Mouse (Mus musculus) C2C12 (cell line): ENCODE data around the gene Prss53.

Experiments used
- CTCF ChIP-seq: IDR thresholded peaks from one replicate; pipeline ENCODE4 v1.5.1; 2011; ENCODE audit not compliant: control insufficient read depth, insufficient read depth, insufficient read length
- MAX ChIP-seq: IDR thresholded peaks from one replicate; pipeline ENCODE4 v1.6.1; 2011; ENCODE audit warnings: mild to moderate bottlenecking, control low read depth

- TF ChIP-seq MAX: no peak
- TF ChIP-seq CTCF: no peak
Measured at GRCm38 (mm10) chr7:127935748-127936159, 45.0 kb upstream of the Prss53 start.
